Mouse (Mus musculus) urinary bladder, postnatal 14 days (tissue): Measurements from ENCODE around the gene Gstt1.
A peak's percentile ranks its signal among the peaks of the same experiment; 100 is the strongest.
"Not testable (repeated sequence)": the region's sequence is repeated elsewhere in the genome, so short reads cannot be mapped to it uniquely, and the experiment has no call there.

Source experiments
- DNase-seq: peaks from one replicate; pipeline ENCODE4 v3.0.0; 2021; ENCODE audit warnings: low spot score

Gstt1 gene

GRCm38 (mm10) chr10:75798176-75798696 is at the start of gene Gstt1:
TSS of gene Gstt1 (minus strand) at chr10:75798584.
- peak; percentile 71 for DNase-seq

DNA sequence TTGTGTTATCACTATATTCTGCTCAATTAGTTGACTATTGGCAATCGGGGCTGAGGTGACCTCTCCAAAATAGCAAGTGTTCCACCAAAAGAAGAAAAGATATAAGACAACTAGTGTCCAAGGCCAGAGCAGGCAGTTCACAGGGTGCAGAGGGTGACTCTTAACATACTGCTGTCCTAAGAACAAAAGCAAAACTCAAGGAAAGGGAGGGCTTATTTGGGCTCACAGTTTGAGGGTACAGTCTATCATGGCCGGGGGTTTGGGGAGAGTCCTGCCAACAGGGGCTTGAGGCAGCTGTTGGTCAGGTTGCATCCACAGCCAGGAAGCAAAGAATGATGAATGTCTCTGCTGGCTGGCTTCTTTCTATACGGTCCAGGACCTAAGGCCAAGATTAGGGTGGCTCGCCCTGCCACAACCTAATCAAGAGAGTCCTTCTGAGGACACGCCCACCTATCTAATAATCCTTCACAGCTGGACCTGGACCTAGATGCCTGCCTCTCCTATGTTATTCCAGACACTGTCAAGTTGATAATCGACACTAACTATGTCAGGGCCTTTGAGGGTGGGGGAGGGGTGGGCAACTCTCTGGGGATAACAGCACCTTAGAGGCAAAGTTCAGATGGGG is 47.0 kb upstream of the Gstt1 start:
- no peak for DNase-seq

DNA sequence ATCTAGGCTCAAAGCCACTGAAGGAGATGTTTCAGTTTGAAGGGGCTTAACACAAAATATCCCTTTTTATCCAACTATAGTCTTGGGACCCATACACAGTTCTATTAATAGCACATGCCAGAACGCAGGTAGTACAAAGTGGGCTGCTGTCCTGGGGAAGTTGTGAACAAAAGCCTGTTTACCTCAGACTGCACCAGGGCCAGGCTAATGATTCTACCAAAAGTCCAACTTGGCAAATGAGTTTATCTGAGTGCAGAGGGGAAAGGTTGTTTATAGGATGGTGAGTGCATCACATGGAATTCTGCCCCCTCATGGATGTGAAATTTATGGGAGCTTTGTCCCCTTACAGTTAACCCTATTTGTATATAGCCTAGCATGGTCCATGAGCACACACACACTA is 46.4 kb upstream of the Gstt1 start:
- no peak for DNase-seq

- DNase-seq = not testable (repeated sequence)
Observed at GRCm38 (mm10) chr10:75843898-75844297, 45.5 kb upstream of the Gstt1 start.

- no peak for DNase-seq
Observed at GRCm38 (mm10) chr10:75839092-75839491, 40.7 kb upstream of the Gstt1 start.

- DNase-seq = peak; percentile 92
Observed at GRCm38 (mm10) chr10:75837248-75837759, 38.9 kb upstream of the Gstt1 start, which contains the start of gene Gstt2. TSS of gene Gstt2 (minus strand) at chr10:75837424.

DNA sequence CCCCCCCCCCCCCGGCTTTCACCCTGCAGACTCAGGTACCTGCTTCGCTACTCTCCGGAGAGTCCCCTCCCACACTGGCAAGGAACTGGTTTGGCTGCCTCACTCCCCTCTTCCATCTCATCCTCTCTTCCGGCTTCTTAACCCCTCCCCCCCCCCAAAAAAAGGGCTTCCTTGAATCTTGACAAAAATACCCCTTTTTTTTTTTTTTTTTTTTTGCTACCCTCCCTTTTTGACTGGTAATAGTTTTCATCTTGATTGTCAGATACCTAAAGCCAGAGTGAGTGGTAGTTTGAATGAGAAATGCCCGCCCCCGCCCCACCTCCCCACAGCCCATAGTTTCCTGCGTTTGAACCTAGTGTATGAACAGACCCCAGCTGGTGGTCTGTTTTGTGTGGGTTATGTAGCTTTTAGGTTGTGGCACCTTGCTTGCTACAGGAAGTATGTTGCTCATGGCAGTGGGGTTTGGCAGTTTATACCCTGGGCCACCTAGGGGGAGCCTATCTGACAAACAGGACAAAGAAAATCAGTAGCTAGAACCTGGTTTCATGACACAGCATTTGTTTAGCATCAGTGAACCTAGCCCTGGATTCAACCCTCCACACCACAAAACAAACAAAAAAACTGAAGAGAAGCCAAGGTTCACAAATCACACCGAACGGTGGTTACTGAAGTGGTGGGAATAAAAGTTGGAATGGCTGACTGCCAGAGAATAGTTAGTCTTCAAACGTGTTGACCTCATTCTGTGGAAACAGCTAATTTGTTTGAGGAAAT is 37.6 kb upstream of the Gstt1 start:
- DNase-seq = peak; percentile 47

GRCm38 (mm10) chr10:75835307-75835706 is 36.9 kb upstream of the Gstt1 start:
- peak; percentile 75 for DNase-seq

- DNase-seq = no peak
Observed at GRCm38 (mm10) chr10:75834721-75835120, 36.3 kb upstream of the Gstt1 start.

- peak; percentile 86 for DNase-seq
Observed at GRCm38 (mm10) chr10:75834250-75834649, 35.9 kb upstream of the Gstt1 start.

- DNase-seq = no peak
Observed at GRCm38 (mm10) chr10:75833456-75834080, 35.2 kb upstream of the Gstt1 start.

- DNase-seq = peak; percentile 82
Observed at GRCm38 (mm10) chr10:75832272-75832895, 34.0 kb upstream of the Gstt1 start.

DNA sequence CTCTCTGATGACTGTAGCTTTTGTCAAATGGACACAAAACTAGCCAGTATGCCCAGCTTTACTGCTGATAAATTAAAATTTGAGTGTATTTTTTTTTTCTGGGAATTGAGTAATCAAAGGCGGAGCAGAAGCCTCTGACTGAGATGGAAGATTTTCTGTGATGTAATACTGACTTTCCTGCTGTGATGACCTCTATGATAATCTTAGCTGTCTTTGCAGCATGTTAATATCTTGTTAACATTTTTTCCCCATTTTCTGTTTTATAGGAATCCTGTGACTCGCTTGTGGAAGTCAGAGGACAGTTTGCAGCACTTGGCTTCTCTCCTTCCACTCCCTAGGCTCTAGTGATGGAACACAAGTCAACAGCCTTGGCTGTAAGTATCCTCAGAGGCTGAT is 31.9 kb upstream of the Gstt1 start:
- DNase-seq = no peak

DNA sequence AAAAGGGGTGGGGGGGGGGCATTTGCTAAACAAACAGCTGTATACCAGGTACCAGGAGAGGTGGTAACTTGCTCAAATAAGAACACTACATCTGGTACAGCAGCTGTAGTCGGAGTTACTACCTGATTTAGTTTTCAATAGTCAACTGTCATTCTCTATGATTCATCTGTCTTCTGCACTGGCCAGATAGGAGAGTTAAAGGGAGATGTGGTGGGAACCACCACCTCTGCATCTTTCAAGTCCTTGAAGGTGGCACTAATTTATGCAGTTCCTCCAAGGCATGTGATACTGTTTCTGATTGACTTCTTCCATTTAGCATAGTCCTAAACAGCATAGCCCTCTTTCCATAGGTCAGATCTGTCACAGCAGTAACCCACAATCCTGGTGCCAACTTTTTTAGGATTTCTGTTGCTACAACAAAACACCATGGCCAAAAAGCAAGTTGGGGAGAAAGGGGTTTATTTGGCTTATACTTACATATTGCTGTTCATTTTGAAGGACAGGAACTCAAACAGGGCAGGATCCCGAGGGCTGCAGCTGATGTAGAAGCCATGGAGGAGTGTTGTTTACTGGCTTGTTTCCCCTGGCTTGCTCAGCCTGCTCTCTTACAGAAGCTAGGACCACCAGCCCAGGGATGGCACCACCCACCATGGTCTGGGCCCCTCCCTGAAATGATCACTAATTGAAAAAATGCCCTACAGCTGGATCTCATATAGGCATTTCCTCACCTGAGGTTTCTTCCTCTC is 31.3 kb upstream of the Gstt1 start:
- DNase-seq = no peak

DNA sequence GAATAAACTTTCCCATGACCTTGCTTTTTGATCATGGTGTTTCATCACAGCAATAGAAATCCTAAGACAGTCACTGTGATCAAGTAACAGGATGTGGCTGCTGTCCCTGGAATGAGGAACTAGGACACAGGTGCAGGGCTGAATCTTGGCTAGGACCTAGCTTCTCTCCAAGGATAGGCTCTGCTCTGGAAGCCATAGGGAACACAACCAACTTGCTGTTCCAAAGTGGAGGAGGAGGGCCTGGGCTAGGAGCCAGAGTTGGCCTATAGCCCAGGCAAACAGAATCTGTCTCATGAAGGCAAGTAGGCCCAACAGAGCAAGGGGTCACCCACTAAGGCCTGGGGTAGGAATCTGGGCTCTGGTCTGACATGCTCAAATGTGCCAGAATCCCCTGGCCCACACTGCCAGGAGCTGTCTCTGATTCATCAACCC is 30.1 kb upstream of the Gstt1 start:
- peak; percentile 34 for DNase-seq

- DNase-seq = peak; percentile 48
Observed at GRCm38 (mm10) chr10:75827668-75828360, 29.4 kb upstream of the Gstt1 start.

GRCm38 (mm10) chr10:75824530-75824929 is 26.1 kb upstream of the Gstt1 start:
- DNase-seq = no peak

- DNase-seq = no peak
Observed at GRCm38 (mm10) chr10:75823782-75824181, 25.4 kb upstream of the Gstt1 start.

- DNase-seq = no peak
Observed at GRCm38 (mm10) chr10:75822443-75822842, 24.1 kb upstream of the Gstt1 start, which contains the start of gene Gstt4. TSS of gene Gstt4 (minus strand) at chr10:75822543.

GRCm38 (mm10) chr10:75819882-75820281 is 21.5 kb upstream of the Gstt1 start:
- DNase-seq = no peak

- no peak for DNase-seq
Observed at GRCm38 (mm10) chr10:75818641-75819040, 20.3 kb upstream of the Gstt1 start.
